Mouse (Mus musculus): ENCODE measurements around the gene Gpr89. TPM values are rescaled to one million over a fixed set of nuclear protein-coding genes. Genes with fewer than 3 reads are reported as not detected.

The Gpr89 gene
- total and polyA plus RNA-seq, 2 experiments from 2014 or later: 34.9 to 40.3 TPM

- ATAC-seq (no peak), DNase-seq (ENCODE audit: low spot score) (no peak)
- H3K4me2 ChIP-seq (ENCODE audit: low read depth, low read length): no peak overlapping the region
- H3K4me1 ChIP-seq (ENCODE audit: insufficient read depth, low read length): no peaks in the 10 kb centered on the region
- no peaks in the 10 kb centered on the region for H3K27me3 ChIP-seq (ENCODE audit: insufficient read depth, low read length)
- TF ChIP-seq CTCF (IDR thresholded peaks at IDR 0.05; ENCODE audit: low read depth): no peak
- H3K36me3 ChIP-seq (ENCODE audit: insufficient read depth, low read length): no peaks in the 10 kb centered on the region; the same call in 1 of the 2 replicates
- H3K27ac ChIP-seq: no peak overlapping the region
- H3K9ac ChIP-seq (replicated peaks; ENCODE audit: low read length): no peak overlapping the region
- no peak overlapping the region for H3K4me3 ChIP-seq (ENCODE audit: low read length)
- 80% methylated on average over 3 of the region's 3 CpGs for WGBS
- H3K9me3 ChIP-seq (ENCODE audit: low read length): no peaks in the 10 kb centered on the region
Observed at GRCm38 (mm10) chr3:96855833-96856232, 49.3 kb downstream of the Gpr89 start.

- no peaks in the 10 kb centered on the region for H3K27me3 ChIP-seq (ENCODE audit: insufficient read depth, low read length)
- H3K4me2 ChIP-seq (ENCODE audit: low read depth, low read length): no peak overlapping the region
- H3K27ac ChIP-seq: no peak overlapping the region
- DNase-seq (ENCODE audit: low spot score): no peak
- WGBS: 91% methylated on average over 4 of the region's 4 CpGs
- no peak overlapping the region for H3K4me3 ChIP-seq (ENCODE audit: low read length)
- H3K9ac ChIP-seq (replicated peaks; ENCODE audit: low read length): no peak overlapping the region
- no peaks in the 10 kb centered on the region for H3K9me3 ChIP-seq (ENCODE audit: low read length)
- ATAC-seq: no peak
- TF ChIP-seq CTCF (IDR thresholded peaks at IDR 0.05; ENCODE audit: low read depth): no peak
- no peaks in the 10 kb centered on the region for H3K4me1 ChIP-seq (ENCODE audit: insufficient read depth, low read length)
- no peaks in the 10 kb centered on the region for H3K36me3 ChIP-seq (ENCODE audit: insufficient read depth, low read length)
Observed at GRCm38 (mm10) chr3:96854376-96854775, 50.8 kb downstream of the Gpr89 start.

GRCm38 (mm10) chr3:96852561-96852960, 52.6 kb downstream of the Gpr89 start:
- no peaks in the 10 kb centered on the region for H3K27me3 ChIP-seq (ENCODE audit: insufficient read depth, low read length)
- H3K4me2 ChIP-seq (ENCODE audit: low read depth, low read length): no peak overlapping the region
- 88% methylated on average over 6 of the region's 6 CpGs for WGBS
- no peaks in the 10 kb centered on the region for H3K4me1 ChIP-seq (ENCODE audit: insufficient read depth, low read length)
- no peak for DNase-seq (ENCODE audit: low spot score)
- ATAC-seq: no peak
- H3K9me3 ChIP-seq (ENCODE audit: low read length): no peaks in the 10 kb centered on the region
- no peak overlapping the region for H3K27ac ChIP-seq
- H3K36me3 ChIP-seq (ENCODE audit: insufficient read depth, low read length): no peaks in the 10 kb centered on the region
- no peak for TF ChIP-seq CTCF (IDR thresholded peaks at IDR 0.05; ENCODE audit: low read depth)
- H3K9ac ChIP-seq (replicated peaks; ENCODE audit: low read length): no peak overlapping the region
- no peak overlapping the region for H3K4me3 ChIP-seq (ENCODE audit: low read length)

DNA sequence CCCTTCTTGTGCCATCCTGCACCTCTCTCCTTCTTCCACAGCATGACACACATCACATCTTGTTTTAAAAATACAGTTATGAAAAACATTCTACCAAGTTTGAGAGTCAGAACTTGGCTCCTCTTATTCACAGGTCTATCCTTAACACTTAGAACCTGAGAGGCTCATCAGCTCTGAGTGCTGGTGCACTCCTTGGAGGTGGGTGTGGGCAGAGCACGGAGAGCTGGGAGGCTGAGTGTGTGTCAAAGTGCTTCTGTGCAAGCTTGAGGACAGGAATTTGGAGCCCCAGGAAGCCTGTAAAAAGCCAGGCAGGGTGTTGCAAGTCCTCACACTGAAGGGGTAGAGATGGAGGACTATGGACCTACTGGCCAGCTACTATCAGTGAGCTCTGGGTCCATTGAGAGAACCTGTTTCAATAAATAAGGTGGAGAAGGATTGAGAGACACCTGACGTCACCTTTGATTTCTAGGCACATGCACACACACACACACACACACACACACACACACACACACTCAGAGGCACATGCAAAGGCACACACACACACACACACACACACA, 55.9 kb downstream of the Gpr89 start:
- ATAC-seq: no peak
- TF ChIP-seq CTCF (IDR thresholded peaks at IDR 0.05; ENCODE audit: low read depth): no peak
- no peak overlapping the region for H3K27ac ChIP-seq
- no peaks in the 10 kb centered on the region for H3K4me1 ChIP-seq (ENCODE audit: insufficient read depth, low read length)
- DNase-seq (ENCODE audit: low spot score): no peak
- H3K4me3 ChIP-seq (ENCODE audit: low read length): no peak overlapping the region
- whole genome bisulfite sequencing: 82% methylated on average over 2 of the region's 2 CpGs
- no peaks in the 10 kb centered on the region for H3K9me3 ChIP-seq (ENCODE audit: low read length)
- H3K4me2 ChIP-seq (ENCODE audit: low read depth, low read length): no peak overlapping the region
- no peaks in the 10 kb centered on the region for H3K27me3 ChIP-seq (ENCODE audit: insufficient read depth, low read length)
- H3K9ac ChIP-seq (replicated peaks; ENCODE audit: low read length): no peak overlapping the region
- H3K36me3 ChIP-seq (ENCODE audit: insufficient read depth, low read length): no peaks in the 10 kb centered on the region

- ATAC-seq (no peak), DNase-seq (ENCODE audit: low spot score) (no peak)
- WGBS: 83% methylated on average over 7 of the region's 8 CpGs
- H3K9ac ChIP-seq (replicated peaks; ENCODE audit: low read length): no peak overlapping the region
- no peaks in the 10 kb centered on the region for H3K4me1 ChIP-seq (ENCODE audit: insufficient read depth, low read length)
- H3K4me2 ChIP-seq (ENCODE audit: low read depth, low read length): no peak overlapping the region
- H3K36me3 ChIP-seq (ENCODE audit: insufficient read depth, low read length): no peaks in the 10 kb centered on the region
- H3K27ac ChIP-seq: no peak overlapping the region
- no peak overlapping the region for H3K4me3 ChIP-seq (ENCODE audit: low read length)
- TF ChIP-seq CTCF (IDR thresholded peaks at IDR 0.05; ENCODE audit: low read depth): no peak
- no peaks in the 10 kb centered on the region for H3K9me3 ChIP-seq (ENCODE audit: low read length)
- no peaks in the 10 kb centered on the region for H3K27me3 ChIP-seq (ENCODE audit: insufficient read depth, low read length)
Observed at GRCm38 (mm10) chr3:96848470-96848869, 56.7 kb downstream of the Gpr89 start.

- no peak for ATAC-seq
- Histone ChIP-seq H3K27ac (no peak overlapping the region), H3K9me3 (ENCODE audit: low read length) (no peaks in the 10 kb centered on the region), H3K27me3 (ENCODE audit: insufficient read depth, low read length) (no peaks in the 10 kb centered on the region), H3K4me2 (ENCODE audit: low read depth, low read length) (no peak overlapping the region), H3K9ac (replicated peaks; ENCODE audit: low read length) (no peak overlapping the region), H3K4me3 (ENCODE audit: low read length) (no peak overlapping the region), H3K36me3 (ENCODE audit: insufficient read depth, low read length) (no peaks in the 10 kb centered on the region), H3K4me1 (ENCODE audit: insufficient read depth, low read length) (no peaks in the 10 kb centered on the region)
- DNase-seq (ENCODE audit: low spot score): no peak
- no peak for TF ChIP-seq CTCF (IDR thresholded peaks at IDR 0.05; ENCODE audit: low read depth)
- WGBS: 34% methylated on average over 6 of the region's 6 CpGs
Observed at GRCm38 (mm10) chr3:96847661-96848060, 57.5 kb downstream of the Gpr89 start.

GRCm38 (mm10) chr3:96846985-96847384, 58.2 kb downstream of the Gpr89 start:
- Histone ChIP-seq H3K27me3 (ENCODE audit: insufficient read depth, low read length) (no peaks in the 10 kb centered on the region), H3K4me2 (ENCODE audit: low read depth, low read length) (no peak overlapping the region), H3K4me3 (ENCODE audit: low read length) (no peak overlapping the region), H3K27ac (no peak overlapping the region), H3K36me3 (ENCODE audit: insufficient read depth, low read length) (no peaks in the 10 kb centered on the region), H3K9ac (replicated peaks; ENCODE audit: low read length) (no peak overlapping the region), H3K4me1 (ENCODE audit: insufficient read depth, low read length) (no peaks in the 10 kb centered on the region), H3K9me3 (ENCODE audit: low read length) (no peaks in the 10 kb centered on the region)
- ATAC-seq (no peak), DNase-seq (ENCODE audit: low spot score) (no peak)
- 88% methylated on average over 12 of the region's 12 CpGs for WGBS
- no peak for TF ChIP-seq CTCF (IDR thresholded peaks at IDR 0.05; ENCODE audit: low read depth)

Measured in hindbrain, postnatal 0 days (tissue).